Mouse (Mus musculus) liver, embryonic 13.5 days (tissue): ENCODE results near the gene Rps3a1. TPM values are rescaled to one million over a fixed set of nuclear protein-coding genes. Genes with fewer than 3 reads are reported as not detected.

Source experiments
- ATAC-seq: fragments of 200-750 bp; cut with Nextera tagmentation; 2 replicates; pipeline ENCODE4 v1.8.0; 2017; ENCODE audit warnings: low read depth, mild to moderate bottlenecking, moderate number of reproducible peaks, moderate library complexity
- DNase-seq: peaks from one replicate; pipeline ENCODE4 v3.0.0; 2022
- H3K27ac ChIP-seq: fragments of 300-500 bp; sonication (generic); 2 replicates; pipeline ENCODE4 v1.5.1; 2015; ENCODE audit warnings: moderate library complexity, mild to moderate bottlenecking, inconsistent platforms
- H3K27me3 ChIP-seq: fragments of 300-500 bp; sonication (generic); 2 replicates; pipeline ENCODE4 v1.6.1; 2015; ENCODE audit warnings: mild to moderate bottlenecking, inconsistent platforms
- H3K36me3 ChIP-seq: fragments of 300-500 bp; sonication (generic); 2 replicates; pipeline ENCODE4 v1.6.1; 2015; ENCODE audit warnings: mild to moderate bottlenecking, inconsistent platforms
- H3K4me1 ChIP-seq: fragments of 300-500 bp; sonication (generic); replicated peaks from 2 replicates; pipeline ENCODE4 v1.6.1; 2015; ENCODE audit warnings: inconsistent platforms
- H3K4me2 ChIP-seq: fragments of 300-500 bp; sonication (generic); 2 replicates; pipeline ENCODE4 v1.6.1; 2015; ENCODE audit warnings: inconsistent platforms, mild to moderate bottlenecking, moderate library complexity
- H3K4me3 ChIP-seq: fragments of 300-500 bp; sonication (generic); replicated peaks from 2 replicates; pipeline ENCODE4 v1.5.1; 2015; ENCODE audit warnings: mild to moderate bottlenecking, inconsistent platforms
- H3K9ac ChIP-seq: fragments of 300-500 bp; sonication (generic); 2 replicates; pipeline ENCODE4 v1.6.1; 2015; ENCODE audit warnings: mild to moderate bottlenecking, inconsistent platforms
- H3K9me3 ChIP-seq: fragments of 300-500 bp; sonication (generic); replicated peaks from 2 replicates; pipeline ENCODE4 v1.6.1; 2016; ENCODE audit warnings: inconsistent platforms
- WGBS: fragments of 180-500 bp; shearing (Covaris S2); methylation state at CpG from one replicate; pipeline ENCODE4 v1.1.7; 2015; ENCODE audit not compliant: insufficient replicate concordance; 5-methylcytosine and 5-hydroxymethylcytosine counted together
- polyA plus RNA-seq: library from polyadenylated mRNA; unstranded; fragments of >200 nt; fragmentation: Nextera tagmentation; extraction: Ambion mirVana; gene quantifications from 2 replicates; pipeline ENCODE4 v1.2.1, GENCODE M21; 2015

The Rps3a1 gene
- polyA plus RNA-seq, 1 experiment from 2014 or later, result 1,129 TPM

DNA sequence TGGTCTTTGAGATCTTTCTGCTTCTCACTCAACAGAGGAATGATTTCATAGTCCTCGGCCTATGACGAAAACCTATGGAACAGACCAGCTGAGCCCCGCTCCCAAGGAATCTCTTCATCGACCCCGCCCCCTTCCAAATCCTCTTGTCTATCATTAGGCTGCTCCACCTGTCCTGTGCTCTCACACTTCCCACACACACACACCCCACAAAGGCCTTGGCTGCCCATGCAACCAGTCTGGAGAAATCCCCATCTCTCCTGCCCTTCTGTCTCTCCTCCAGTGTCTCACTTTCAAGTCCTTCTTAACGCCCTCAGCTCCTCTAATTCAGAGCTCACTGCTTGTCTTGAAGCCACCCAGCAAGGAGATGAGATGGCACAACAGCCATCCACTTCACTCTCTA lies 40.5 kb downstream of the Rps3a1 start:
- no peak for DNase-seq
- 83% methylated on average over 6 of the region's 6 CpGs for WGBS

DNA sequence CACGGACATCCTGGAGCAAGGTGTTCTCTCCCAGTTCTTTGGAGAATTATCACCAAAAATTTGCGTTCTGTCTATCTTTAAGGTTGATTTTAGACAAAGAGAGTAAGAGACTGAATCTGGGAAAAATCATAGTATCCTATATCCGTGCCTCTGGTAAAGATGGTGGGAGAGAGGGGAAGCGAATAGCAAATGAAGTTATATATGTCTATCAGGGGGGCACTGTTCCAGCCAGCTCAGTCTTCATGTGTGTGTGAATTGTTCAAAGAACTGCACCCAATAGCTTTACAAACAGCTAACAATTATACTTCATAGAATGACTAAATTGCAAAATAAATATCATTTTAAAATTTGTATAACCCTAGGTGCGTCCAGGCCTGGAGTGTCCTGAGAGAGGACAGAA lies 48.6 kb downstream of the Rps3a1 start:
- WGBS, result 80% methylated on average over 5 of the region's 5 CpGs
- Histone ChIP-seq H3K36me3 (no peaks in the 10 kb centered on the region), H3K9ac (no peak overlapping the region), H3K27ac (no peak overlapping the region), H3K4me2 (no peak overlapping the region), H3K9me3 (no peaks in the 10 kb centered on the region), H3K4me1 (no peaks in the 10 kb centered on the region), H3K27me3 (no peaks in the 10 kb centered on the region), H3K4me3 (no peak overlapping the region)
- DNase-seq, result no peak
- ATAC-seq, result no peak

More for the DNA sequence above, 40.5 kb downstream of the Rps3a1 start:
- Histone ChIP-seq H3K4me3 (no peak overlapping the region), H3K4me1 (peaks cover 26% of the 10 kb centered on the region), H3K9me3 (no peaks in the 10 kb centered on the region), H3K9ac (no peak overlapping the region), H3K36me3 (0 out of 2 replicates have a peak, but pooled peaks cover 2% of the 10 kb centered on the region), H3K4me2 (no peak overlapping the region), H3K27me3 (no peaks in the 10 kb centered on the region), H3K27ac (no peak overlapping the region)
- no peak for ATAC-seq

DNA sequence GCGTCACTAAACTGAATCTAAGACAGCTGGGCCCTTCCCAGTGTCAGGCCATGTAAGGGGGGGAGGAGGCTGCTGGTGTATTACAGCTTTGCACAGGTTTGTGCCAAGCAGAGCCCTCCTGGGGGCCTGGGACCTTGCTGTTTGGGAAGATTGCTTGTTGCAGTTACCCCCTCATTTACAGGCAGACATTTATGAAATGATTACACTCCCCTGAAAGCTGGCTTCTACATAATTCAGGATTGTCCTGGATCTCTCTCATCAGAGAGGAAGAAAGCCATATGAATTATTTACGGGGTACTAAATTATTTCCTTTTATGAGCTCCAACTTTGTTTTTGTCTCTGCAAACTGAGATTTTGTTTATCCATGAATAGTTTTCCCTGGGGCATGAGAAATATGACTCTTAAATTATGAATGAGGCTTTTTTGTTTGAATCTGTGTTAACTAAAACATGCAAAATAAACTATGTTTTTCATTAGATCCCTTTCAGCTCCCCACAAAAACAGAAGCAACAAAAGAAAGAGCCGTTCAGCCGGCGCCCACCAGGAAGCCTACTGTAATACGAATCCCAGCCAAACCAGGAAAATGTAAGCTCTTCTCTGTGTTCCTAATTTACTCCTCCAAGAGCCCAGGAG lies 49.2 kb downstream of the Rps3a1 start:
- H3K36me3 ChIP-seq, result no peaks in the 10 kb centered on the region
- no peaks in the 10 kb centered on the region for H3K4me1 ChIP-seq
- ATAC-seq (no peak), DNase-seq (no peak)
- no peaks in the 10 kb centered on the region for H3K9me3 ChIP-seq
- no peak overlapping the region for H3K4me2 ChIP-seq
- H3K4me3 ChIP-seq, result no peak overlapping the region
- H3K27ac ChIP-seq, result no peak overlapping the region
- WGBS, result 77% methylated on average over 6 of the region's 6 CpGs
- H3K9ac ChIP-seq, result no peak overlapping the region
- no peaks in the 10 kb centered on the region for H3K27me3 ChIP-seq

Other genes with a start within 250 kb of the Rps3a1 start
- gene Sh3d19, start 171.6 kb downstream of the Rps3a1 start, polyA plus RNA-seq, result 6.2 and 6.9 TPM in 2 replicates
- not detected in 2 replicates for gene Prss48, start 140.2 kb downstream of the Rps3a1 start, polyA plus RNA-seq
- gene Lrba, start 82.0 kb upstream of the Rps3a1 start, polyA plus RNA-seq, result 2.2 TPM in 2 replicates